Mouse (Mus musculus): Measurements from ENCODE around the gene Hs6st1.
A peak's percentile ranks its signal among the peaks of the same experiment; 100 is the strongest.

The Hs6st1 gene

GRCm38 (mm10) chr1:36129126-36129525 is 60.9 kb downstream of the Hs6st1 start:
- no peak for DNase-seq (ENCODE audit: low spot score in 2 of 2)

- no peak for DNase-seq (ENCODE audit: low spot score in 2 of 2)
These were observed 61.7 kb downstream of the Hs6st1 start for GRCm38 (mm10) chr1:36129881-36130280.

- DNase-seq (ENCODE audit: low spot score in 2 of 2) = no peak
These were observed 62.3 kb downstream of the Hs6st1 start for GRCm38 (mm10) chr1:36130307-36131035.

GRCm38 (mm10) chr1:36131154-36131553 is 63.0 kb downstream of the Hs6st1 start:
- DNase-seq (ENCODE audit: low spot score in 2 of 2) = no peak

- DNase-seq (ENCODE audit: low spot score in 2 of 2) = no peak
These were observed 63.6 kb downstream of the Hs6st1 start for GRCm38 (mm10) chr1:36131766-36132165.

GRCm38 (mm10) chr1:36132211-36132610 is 64.0 kb downstream of the Hs6st1 start:
- DNase-seq (ENCODE audit: low spot score in 2 of 2) = no peak

- no peak for DNase-seq (ENCODE audit: low spot score in 2 of 2)
These were observed 64.8 kb downstream of the Hs6st1 start for GRCm38 (mm10) chr1:36133041-36133440.

- no peak for DNase-seq (ENCODE audit: low spot score in 2 of 2)
These were observed 65.4 kb downstream of the Hs6st1 start for GRCm38 (mm10) chr1:36133647-36134046.

- DNase-seq (ENCODE audit: low spot score in 2 of 2) = peak; percentile 37 to 53
These were observed 66.4 kb downstream of the Hs6st1 start for GRCm38 (mm10) chr1:36134584-36134983.

GRCm38 (mm10) chr1:36140311-36140710 is 72.1 kb downstream of the Hs6st1 start:
- DNase-seq (ENCODE audit: low spot score in 2 of 2) = no peak

GRCm38 (mm10) chr1:36145050-36145449 is 76.8 kb downstream of the Hs6st1 start:
- DNase-seq (ENCODE audit: low spot score in 2 of 2) = peak; percentile 29 to 30

GRCm38 (mm10) chr1:36148809-36149208 is 80.6 kb downstream of the Hs6st1 start:
- no peak for DNase-seq (ENCODE audit: low spot score in 2 of 2)

GRCm38 (mm10) chr1:36149411-36149810 is 81.2 kb downstream of the Hs6st1 start:
- DNase-seq (ENCODE audit: low spot score in 2 of 2) = no peak

All from right cerebral cortex, postnatal 36 days (tissue).